Mouse (Mus musculus) neural tube, embryonic 14.5 days (tissue): ENCODE measurements around the gene Fbxw10. TPM values are rescaled to one million over a fixed set of nuclear protein-coding genes. Genes with fewer than 3 reads are reported as not detected.

Experiments used
- ATAC-seq: fragments of 200-750 bp; cut with Nextera tagmentation; 2 replicates; pipeline ENCODE4 v1.8.0; 2017; ENCODE audit warnings: low read depth, mild to moderate bottlenecking, moderate TSS enrichment, moderate library complexity
- H3K27ac ChIP-seq: fragments of 300-500 bp; sonication (generic); 2 replicates; pipeline ENCODE4 v1.5.1; 2014; ENCODE audit warnings: low read depth, mild to moderate bottlenecking, control low read depth, low read length, moderate library complexity, mixed read lengths
- H3K27me3 ChIP-seq: fragments of 300-500 bp; sonication (generic); 2 replicates; pipeline ENCODE4 v1.6.1; 2014; ENCODE audit warnings: low read length; ENCODE audit not compliant: control insufficient read depth, insufficient read depth
- H3K36me3 ChIP-seq: fragments of 300-500 bp; sonication (generic); 2 replicates; pipeline ENCODE4 v1.6.1; 2014; ENCODE audit warnings: low read length, mixed read lengths; ENCODE audit not compliant: control insufficient read depth, insufficient read depth
- H3K4me1 ChIP-seq: fragments of 300-500 bp; sonication (generic); 2 replicates; pipeline ENCODE4 v1.6.1; 2014; ENCODE audit warnings: low read length; ENCODE audit not compliant: control insufficient read depth, insufficient read depth
- H3K4me2 ChIP-seq: fragments of 300-500 bp; sonication (generic); 2 replicates; pipeline ENCODE4 v1.6.1; 2014; ENCODE audit warnings: mild to moderate bottlenecking, low read depth, low read length, control low read depth
- H3K4me3 ChIP-seq: fragments of 300-500 bp; sonication (generic); 2 replicates; pipeline ENCODE4 v1.5.1; 2014; ENCODE audit warnings: low read depth, low read length, control low read depth, mixed read lengths
- H3K9ac ChIP-seq: fragments of 300-500 bp; sonication (generic); replicated peaks from 2 replicates; pipeline ENCODE4 v1.6.1; 2014; ENCODE audit warnings: low read depth, mild to moderate bottlenecking, control low read depth, low read length, mixed read lengths
- H3K9me3 ChIP-seq: fragments of 300-500 bp; sonication (generic); 2 replicates; pipeline ENCODE4 v1.6.1; 2016; ENCODE audit warnings: low read length; ENCODE audit not compliant: control insufficient read depth
- WGBS: fragments of 180-500 bp; shearing (Covaris S2); extraction: QIAGEN DNeasy Blood & Tissue Kit; methylation state at CpG from one replicate; pipeline ENCODE4 v1.1.7; 2014; 5-methylcytosine and 5-hydroxymethylcytosine counted together
- polyA plus RNA-seq: library from polyadenylated mRNA; unstranded; fragments of >200 nt; fragmentation: Nextera tagmentation; extraction: Ambion mirVana; gene quantifications from 2 replicates; pipeline ENCODE4 v1.2.1, GENCODE M21; 2014

Gene Fbxw10
- polyA plus RNA-seq, 1 experiment from 2014 or later: 0.16 TPM

GRCm38 (mm10) chr11:62909720-62910306, 62.9 kb downstream of the Fbxw10 start:
- no peak overlapping the region for H3K4me3 ChIP-seq
- H3K9ac ChIP-seq: no peak overlapping the region
- H3K4me1 ChIP-seq: no peaks in the 10 kb centered on the region
- H3K36me3 ChIP-seq: no peaks in the 10 kb centered on the region
- WGBS: 77% methylated on average over 3 of the region's 3 CpGs
- no peaks in the 10 kb centered on the region for H3K27me3 ChIP-seq
- H3K9me3 ChIP-seq: no peaks in the 10 kb centered on the region
- ATAC-seq: no peak
- no peak overlapping the region for H3K27ac ChIP-seq
- no peak overlapping the region for H3K4me2 ChIP-seq

- Histone ChIP-seq H3K4me1 (no peaks in the 10 kb centered on the region), H3K4me3 (no peak overlapping the region), H3K9me3 (no peaks in the 10 kb centered on the region), H3K27me3 (no peaks in the 10 kb centered on the region), H3K27ac (no peak overlapping the region), H3K36me3 (no peaks in the 10 kb centered on the region), H3K9ac (no peak overlapping the region), H3K4me2 (no peak overlapping the region)
- WGBS: 21% methylated on average over 8 of the region's 8 CpGs
- ATAC-seq: no peak
Observed at GRCm38 (mm10) chr11:62911362-62911761, 64.5 kb downstream of the Fbxw10 start.

DNA sequence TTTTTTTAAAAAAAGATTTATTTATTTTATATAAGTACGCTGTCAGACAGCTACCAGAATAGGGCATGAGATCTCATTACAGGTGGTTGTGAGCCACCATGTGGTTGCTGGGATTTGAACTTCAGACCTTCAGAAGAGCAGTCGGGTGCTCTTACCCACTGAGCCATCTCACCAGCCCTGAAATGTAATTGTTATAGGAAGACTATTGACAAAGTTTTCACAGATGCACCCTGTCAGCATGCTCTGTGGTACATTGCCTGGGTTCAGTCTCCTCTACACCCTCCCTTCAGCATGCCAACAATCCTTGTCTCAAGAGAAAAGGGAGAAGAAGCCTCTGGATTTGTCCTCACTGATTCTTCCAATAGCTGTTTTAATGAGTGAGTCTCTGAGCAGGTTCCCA, 66.3 kb downstream of the Fbxw10 start:
- no peak overlapping the region for H3K4me2 ChIP-seq
- H3K27ac ChIP-seq: no peak overlapping the region
- no peak overlapping the region for H3K4me3 ChIP-seq
- no peaks in the 10 kb centered on the region for H3K9me3 ChIP-seq
- 99% methylated on average over 2 of the region's 2 CpGs for WGBS
- no peaks in the 10 kb centered on the region for H3K36me3 ChIP-seq
- no peak overlapping the region for H3K9ac ChIP-seq
- no peaks in the 10 kb centered on the region for H3K27me3 ChIP-seq
- ATAC-seq: no peak
- H3K4me1 ChIP-seq: no peaks in the 10 kb centered on the region

DNA sequence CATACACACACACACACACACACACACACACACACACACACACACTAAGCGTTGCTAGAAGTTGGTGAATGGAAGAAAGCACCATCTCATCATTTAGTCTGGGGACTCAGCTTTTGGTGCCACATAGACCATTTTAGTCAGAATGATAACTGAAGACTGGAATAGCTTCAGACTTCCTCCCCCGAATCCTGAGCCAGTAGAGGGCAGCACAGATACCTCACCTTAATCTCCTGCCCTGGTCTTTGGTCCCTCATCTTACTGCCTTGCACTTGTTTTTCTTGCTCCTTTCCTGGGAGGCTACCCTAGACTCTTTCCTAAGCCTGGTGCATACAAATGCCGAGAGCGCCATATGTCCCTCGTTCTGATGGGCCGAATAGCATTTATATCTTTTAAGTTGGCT, 67.7 kb downstream of the Fbxw10 start:
- Histone ChIP-seq H3K4me2 (no peak overlapping the region), H3K4me3 (no peak overlapping the region), H3K36me3 (no peaks in the 10 kb centered on the region), H3K27ac (no peak overlapping the region), H3K27me3 (no peaks in the 10 kb centered on the region), H3K9me3 (no peaks in the 10 kb centered on the region), H3K9ac (no peak overlapping the region), H3K4me1 (no peaks in the 10 kb centered on the region)
- no peak for ATAC-seq
- WGBS: 63% methylated on average over 6 of the region's 6 CpGs

GRCm38 (mm10) chr11:62915486-62915885, 68.6 kb downstream of the Fbxw10 start:
- no peaks in the 10 kb centered on the region for H3K27me3 ChIP-seq
- no peak overlapping the region for H3K4me2 ChIP-seq
- no peak overlapping the region for H3K9ac ChIP-seq
- no peak overlapping the region for H3K27ac ChIP-seq
- no peak for ATAC-seq
- H3K4me1 ChIP-seq: no peaks in the 10 kb centered on the region
- no peaks in the 10 kb centered on the region for H3K36me3 ChIP-seq
- 93% methylated on average over 2 of the region's 2 CpGs for WGBS
- H3K4me3 ChIP-seq: no peak overlapping the region
- no peaks in the 10 kb centered on the region for H3K9me3 ChIP-seq

GRCm38 (mm10) chr11:62916765-62917164, 69.9 kb downstream of the Fbxw10 start:
- H3K4me1 ChIP-seq: no peaks in the 10 kb centered on the region
- H3K4me2 ChIP-seq: no peak overlapping the region
- H3K4me3 ChIP-seq: no peak overlapping the region
- ATAC-seq: no peak
- WGBS: 50% methylated on average over 2 of the region's 2 CpGs
- H3K9me3 ChIP-seq: no peaks in the 10 kb centered on the region
- H3K27me3 ChIP-seq: no peaks in the 10 kb centered on the region
- no peak overlapping the region for H3K9ac ChIP-seq
- no peak overlapping the region for H3K27ac ChIP-seq
- no peaks in the 10 kb centered on the region for H3K36me3 ChIP-seq

DNA sequence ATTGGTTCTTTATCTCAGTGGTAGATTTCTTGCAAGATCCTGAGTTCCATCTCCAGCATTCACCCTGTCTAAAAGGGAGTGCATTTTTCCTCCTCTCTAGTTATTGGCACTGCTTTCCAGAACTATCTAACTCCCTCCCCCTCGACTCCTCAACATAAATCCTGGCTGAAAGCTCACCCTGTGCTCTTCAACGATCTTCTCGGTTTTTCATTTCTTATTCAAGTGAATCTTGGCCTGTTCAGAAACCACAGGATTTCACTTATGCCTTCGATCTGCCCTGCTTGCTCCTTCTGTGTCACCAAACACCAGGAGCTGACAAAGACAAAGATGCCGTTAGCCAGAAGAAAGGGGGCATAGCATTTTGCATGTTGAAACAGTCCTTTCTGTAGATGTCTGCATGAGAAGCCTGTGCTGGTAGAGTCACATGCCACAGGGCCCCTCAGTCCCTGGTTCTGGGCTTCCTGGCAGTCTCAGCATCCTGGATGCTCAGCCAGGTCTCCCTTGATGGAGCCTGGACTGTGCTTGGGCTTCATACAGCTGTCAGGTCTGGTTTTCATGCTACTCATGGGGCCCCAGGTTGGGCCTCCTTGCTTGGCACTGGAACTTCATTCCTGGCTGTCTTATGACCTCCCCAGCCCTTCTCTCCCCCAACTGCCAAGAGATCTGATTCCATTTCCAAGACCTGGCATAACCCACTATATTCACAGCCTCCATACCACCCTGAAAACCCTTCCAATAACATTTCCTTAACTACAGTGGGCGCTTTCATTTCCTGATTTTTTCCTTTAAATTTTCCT, 73.3 kb downstream of the Fbxw10 start:
- Histone ChIP-seq H3K4me2 (peak overlapping the region; percentile 39; the same call in 1 of the 2 replicates), H3K36me3 (no peaks in the 10 kb centered on the region), H3K9me3 (no peaks in the 10 kb centered on the region), H3K9ac (no peak overlapping the region), H3K27me3 (no peaks in the 10 kb centered on the region), H3K4me3 (no peak overlapping the region), H3K4me1 (no peaks in the 10 kb centered on the region), H3K27ac (no peak overlapping the region)
- ATAC-seq: no peak
- 69% methylated on average over 6 of the region's 6 CpGs for WGBS

GRCm38 (mm10) chr11:62920743-62921050, 73.8 kb downstream of the Fbxw10 start:
- H3K9ac ChIP-seq: no peak overlapping the region

More at GRCm38 (mm10) chr11:62920743-62921050, 73.8 kb downstream of the Fbxw10 start:
- Histone ChIP-seq H3K36me3 (no peaks in the 10 kb centered on the region), H3K4me2 (peak overlapping the region; percentile 39; the same call in 1 of the 2 replicates), H3K4me1 (no peaks in the 10 kb centered on the region), H3K9me3 (no peaks in the 10 kb centered on the region), H3K27me3 (no peaks in the 10 kb centered on the region), H3K27ac (no peak overlapping the region), H3K4me3 (peak overlapping the region; percentile 23; the same call in 1 of the 2 replicates)
- WGBS: 21% methylated on average over 6 of the region's 6 CpGs
- no peak for ATAC-seq
